Mouse (Mus musculus) intestine, embryonic 16.5 days (tissue): Measurements from ENCODE around the gene Nexn. TPM values are rescaled to one million over a fixed set of nuclear protein-coding genes. Genes with fewer than 3 reads are reported as not detected.
"Not testable (repeated sequence)": the region's sequence is repeated elsewhere in the genome, so short reads cannot be mapped to it uniquely, and the experiment has no call there.

Source experiments
- ATAC-seq: fragments of 200-750 bp; cut with Nextera tagmentation; 2 replicates; pipeline ENCODE4 v1.8.0; 2017; ENCODE audit warnings: moderate TSS enrichment, moderate library complexity
- H3K27ac ChIP-seq: fragments of 300-500 bp; sonication (generic); 2 replicates; pipeline ENCODE4 v1.5.1; 2014; ENCODE audit warnings: mild to moderate bottlenecking, low read length
- H3K27me3 ChIP-seq: fragments of 300-500 bp; sonication (generic); replicated peaks from 2 replicates; pipeline ENCODE4 v1.6.1; 2014; ENCODE audit warnings: low read length, control low read depth, mixed read lengths; ENCODE audit not compliant: control insufficient read depth, insufficient read depth
- H3K36me3 ChIP-seq: fragments of 300-500 bp; sonication (generic); 2 replicates; pipeline ENCODE4 v1.6.1; 2014; ENCODE audit warnings: low read length, control low read depth; ENCODE audit not compliant: control insufficient read depth, insufficient read depth
- H3K4me1 ChIP-seq: fragments of 300-500 bp; sonication (generic); 2 replicates; pipeline ENCODE4 v1.6.1; 2014; ENCODE audit warnings: low read length, control low read depth, mixed read lengths; ENCODE audit not compliant: control insufficient read depth, insufficient read depth
- H3K4me2 ChIP-seq: fragments of 300-500 bp; sonication (generic); 2 replicates; pipeline ENCODE4 v1.6.1; 2014; ENCODE audit warnings: low read depth, low read length, control low read depth
- H3K4me3 ChIP-seq: fragments of 300-500 bp; sonication (generic); 2 replicates; pipeline ENCODE4 v1.5.1; 2014; ENCODE audit warnings: mild to moderate bottlenecking, low read length
- H3K9ac ChIP-seq: fragments of 300-500 bp; sonication (generic); 2 replicates; pipeline ENCODE4 v1.6.1; 2014; ENCODE audit warnings: low read depth, low read length
- H3K9me3 ChIP-seq: fragments of 300-500 bp; sonication (generic); 2 replicates; pipeline ENCODE4 v1.6.1; 2016; ENCODE audit warnings: low read length, control low read depth; ENCODE audit not compliant: control insufficient read depth
- WGBS: fragments of 180-500 bp; shearing (Covaris S2); extraction: QIAGEN DNeasy Blood & Tissue Kit; methylation state at CpG from one replicate; pipeline ENCODE4 v1.1.7; 2014; 5-methylcytosine and 5-hydroxymethylcytosine counted together
- polyA plus RNA-seq: library from polyadenylated mRNA; unstranded; fragments of >200 nt; fragmentation: Nextera tagmentation; extraction: Ambion mirVana; gene quantifications from 2 replicates; pipeline ENCODE4 v1.2.1, GENCODE M21; 2015

Nexn gene
- polyA plus RNA-seq, 1 experiment from 2014 or later: 21.6 TPM

GRCm38 (mm10) chr3:152201181-152201580, 65.0 kb downstream of the Nexn start:
- Histone ChIP-seq H3K4me1 (0 out of 2 replicates have a peak, but pooled peaks cover 5% of the 10 kb centered on the region), H3K9ac (no peak overlapping the region), H3K27me3 (no peaks in the 10 kb centered on the region), H3K4me3 (no peak overlapping the region), H3K27ac (peak overlapping the region; percentile 51; the same call in 1 of the 2 replicates), H3K4me2 (no peak overlapping the region), H3K9me3 (no peaks in the 10 kb centered on the region), H3K36me3 (no peaks in the 10 kb centered on the region)
- WGBS: 79% methylated on average over 3 of the region's 3 CpGs
- peak; percentile 87 for ATAC-seq

GRCm38 (mm10) chr3:152199125-152199524, 67.0 kb downstream of the Nexn start:
- no peaks in the 10 kb centered on the region for H3K9me3 ChIP-seq
- no peak overlapping the region for H3K27ac ChIP-seq
- no peak overlapping the region for H3K4me3 ChIP-seq
- no peak overlapping the region for H3K9ac ChIP-seq
- H3K4me1 ChIP-seq: 0 out of 2 replicates have a peak, but pooled peaks cover 5% of the 10 kb centered on the region
- H3K4me2 ChIP-seq: no peak overlapping the region
- no peaks in the 10 kb centered on the region for H3K36me3 ChIP-seq
- 70% methylated on average over 3 of the region's 3 CpGs for WGBS
- H3K27me3 ChIP-seq: no peaks in the 10 kb centered on the region
- ATAC-seq: no peak

- not testable (repeated sequence) for H3K27me3 ChIP-seq, H3K4me2 ChIP-seq, ATAC-seq, H3K4me1 ChIP-seq, H3K9ac ChIP-seq, H3K4me3 ChIP-seq, H3K9me3 ChIP-seq, H3K36me3 ChIP-seq, H3K27ac ChIP-seq
- 36% methylated on average over 2 of the region's 2 CpGs for WGBS
Observed at GRCm38 (mm10) chr3:152197246-152197645, 68.9 kb downstream of the Nexn start.

- peak overlapping the region; percentile 62 for H3K9ac ChIP-seq
- no peaks in the 10 kb centered on the region for H3K36me3 ChIP-seq
- WGBS: under 1% methylated on average over 17 of the region's 17 CpGs
- peak; percentile 97 for ATAC-seq
- peak overlapping the region; percentile 58 for H3K4me2 ChIP-seq
- peak overlapping the region; percentile 80 for H3K27ac ChIP-seq
- H3K4me1 ChIP-seq: peaks cover 6% of the 10 kb centered on the region; the same call in 1 of the 2 replicates
- peak overlapping the region; percentile 53 for H3K4me3 ChIP-seq
- H3K9me3 ChIP-seq: no peaks in the 10 kb centered on the region
- H3K27me3 ChIP-seq: no peaks in the 10 kb centered on the region
Observed at GRCm38 (mm10) chr3:152193635-152194097, 72.5 kb downstream of the Nexn start.

GRCm38 (mm10) chr3:152193177-152193576, 73.0 kb downstream of the Nexn start:
- 3% methylated on average over 7 of the region's 7 CpGs for WGBS
- H3K36me3 ChIP-seq: no peaks in the 10 kb centered on the region
- no peak; the same call in 1 of the 2 replicates for ATAC-seq
- no peaks in the 10 kb centered on the region for H3K27me3 ChIP-seq
- peak overlapping the region; percentile 58 for H3K4me2 ChIP-seq
- peak overlapping the region; percentile 80 for H3K27ac ChIP-seq
- H3K9ac ChIP-seq: peak overlapping the region; percentile 62
- H3K4me3 ChIP-seq: peak overlapping the region; percentile 53
- peaks cover 7% of the 10 kb centered on the region; the same call in 1 of the 2 replicates for H3K4me1 ChIP-seq
- H3K9me3 ChIP-seq: no peaks in the 10 kb centered on the region

GRCm38 (mm10) chr3:152192238-152192931, 73.8 kb downstream of the Nexn start:
- peak overlapping the region; percentile 90 for H3K27ac ChIP-seq
- H3K36me3 ChIP-seq: no peaks in the 10 kb centered on the region
- no peaks in the 10 kb centered on the region for H3K9me3 ChIP-seq
- H3K4me1 ChIP-seq: peaks cover 7% of the 10 kb centered on the region; the same call in 1 of the 2 replicates
- H3K4me2 ChIP-seq: peak overlapping the region; percentile 63
- peak overlapping the region; percentile 63 for H3K9ac ChIP-seq
- WGBS: 8% methylated on average over 10 of the region's 11 CpGs
- H3K27me3 ChIP-seq: no peaks in the 10 kb centered on the region
- ATAC-seq: peak; percentile 27; the same call in 1 of the 2 replicates
- peak overlapping the region; percentile 52 for H3K4me3 ChIP-seq

GRCm38 (mm10) chr3:152191791-152192237, 74.3 kb downstream of the Nexn start:
- no peaks in the 10 kb centered on the region for H3K27me3 ChIP-seq
- no peaks in the 10 kb centered on the region for H3K36me3 ChIP-seq
- peak overlapping the region; percentile 90 for H3K27ac ChIP-seq
- ATAC-seq: peak; percentile 46; the same call in 1 of the 2 replicates
- H3K9ac ChIP-seq: peak overlapping the region; percentile 63
- H3K4me2 ChIP-seq: peak overlapping the region; percentile 63
- WGBS: 8% methylated on average over 6 of the region's 6 CpGs
- H3K4me1 ChIP-seq: peaks cover 7% of the 10 kb centered on the region; the same call in 1 of the 2 replicates
- no peaks in the 10 kb centered on the region for H3K9me3 ChIP-seq
- peak overlapping the region; percentile 52 for H3K4me3 ChIP-seq

GRCm38 (mm10) chr3:152190679-152191477, 75.3 kb downstream of the Nexn start:
- no peaks in the 10 kb centered on the region for H3K9me3 ChIP-seq
- no peaks in the 10 kb centered on the region for H3K27me3 ChIP-seq
- 74% methylated on average over 9 of the region's 9 CpGs for WGBS
- H3K4me3 ChIP-seq: peak overlapping the region; percentile 32
- peaks cover 7% of the 10 kb centered on the region; the same call in 1 of the 2 replicates for H3K4me1 ChIP-seq
- no peak overlapping the region for H3K27ac ChIP-seq
- peak overlapping the region; percentile 51 for H3K4me2 ChIP-seq
- ATAC-seq: no peak
- peak overlapping the region; percentile 52; the same call in 1 of the 2 replicates for H3K9ac ChIP-seq
- H3K36me3 ChIP-seq: no peaks in the 10 kb centered on the region

GRCm38 (mm10) chr3:152189306-152189705, 76.8 kb downstream of the Nexn start:
- Histone ChIP-seq H3K27me3 (no peaks in the 10 kb centered on the region), H3K9ac (no peak overlapping the region), H3K4me1 (peaks cover 7% of the 10 kb centered on the region; the same call in 1 of the 2 replicates), H3K27ac (no peak overlapping the region; the same call in 1 of the 2 replicates), H3K4me3 (no peak overlapping the region), H3K36me3 (0 out of 2 replicates have a peak, but pooled peaks cover 4% of the 10 kb centered on the region), H3K4me2 (peak overlapping the region; percentile 20; the same call in 1 of the 2 replicates), H3K9me3 (no peaks in the 10 kb centered on the region)
- ATAC-seq: no peak
- WGBS: 42% methylated on average over 4 of the region's 4 CpGs
